Mouse (Mus musculus): ENCODE results near the gene Dock10.

The Dock10 gene

GRCm38 (mm10) chr1:80757977-80758797 is at the start of gene Dock10:
Gene Dock10 (minus strand): TSS chr1:80758527.
- under 1% methylated on average over 78 of the region's 82 CpGs for WGBS

GRCm38 (mm10) chr1:80806835-80807398 is 48.6 kb upstream of the Dock10 start:
- 74% methylated on average over 3 of the region's 3 CpGs for WGBS

- 84% methylated on average over 3 of the region's 3 CpGs for WGBS
Observed at GRCm38 (mm10) chr1:80802023-80802422, 43.7 kb upstream of the Dock10 start.

- 89% methylated on average over 2 of the region's 2 CpGs for WGBS
Observed at GRCm38 (mm10) chr1:80785066-80785779, 26.9 kb upstream of the Dock10 start.

GRCm38 (mm10) chr1:80784155-80784554 is 25.8 kb upstream of the Dock10 start:
- WGBS: 84% methylated on average over 3 of the region's 3 CpGs

- 78% methylated on average over 2 of the region's 2 CpGs for WGBS
Observed at GRCm38 (mm10) chr1:80765504-80765903, 7.2 kb upstream of the Dock10 start.

GRCm38 (mm10) chr1:80763042-80763950 is 5.0 kb upstream of the Dock10 start:
- WGBS: 73% methylated on average over 4 of the region's 4 CpGs

GRCm38 (mm10) chr1:80758798-80759184 is 464 bp upstream of the Dock10 start:
- 23% methylated on average over 6 of the region's 6 CpGs for WGBS

GRCm38 (mm10) chr1:80757650-80757976 is 714 bp downstream of the Dock10 start:
- WGBS: under 1% methylated on average over 6 of the region's 6 CpGs

- WGBS: 15% methylated on average over 14 of the region's 14 CpGs
Observed at GRCm38 (mm10) chr1:80756824-80757649, 1.3 kb downstream of the Dock10 start.

GRCm38 (mm10) chr1:80756060-80756439 is 2.3 kb downstream of the Dock10 start:
- WGBS: 41% methylated on average over 2 of the region's 2 CpGs

GRCm38 (mm10) chr1:80755296-80756059 is 2.8 kb downstream of the Dock10 start:
- 76% methylated on average over 7 of the region's 7 CpGs for WGBS

GRCm38 (mm10) chr1:80749122-80749521 is 9.2 kb downstream of the Dock10 start:
- 80% methylated on average over 2 of the region's 2 CpGs for WGBS

- WGBS: 68% methylated on average over 2 of the region's 2 CpGs
Observed at GRCm38 (mm10) chr1:80746691-80747463, 11.4 kb downstream of the Dock10 start.

GRCm38 (mm10) chr1:80746195-80746594 is 12.1 kb downstream of the Dock10 start:
- 90% methylated on average over 6 of the region's 6 CpGs for WGBS

- WGBS: 71% methylated on average over 1 of the region's 1 CpGs
Observed at GRCm38 (mm10) chr1:80739472-80739871, 18.9 kb downstream of the Dock10 start.

- 59% methylated on average over 5 of the region's 5 CpGs for WGBS
Observed at GRCm38 (mm10) chr1:80737812-80738391, 20.4 kb downstream of the Dock10 start.

GRCm38 (mm10) chr1:80730582-80730981 is 27.7 kb downstream of the Dock10 start:
- WGBS: 73% methylated on average over 5 of the region's 5 CpGs

GRCm38 (mm10) chr1:80730174-80730573 is 28.2 kb downstream of the Dock10 start:
- WGBS: 91% methylated on average over 4 of the region's 4 CpGs

All from cerebral cortex, adult 2 months (tissue).